Mouse (Mus musculus) bone marrow macrophage, adult 2 months (primary cell): ENCODE results near the gene Prss48.

Source experiments
- CTCF ChIP-seq: IDR thresholded peaks from 2 replicates; pipeline ENCODE4 v1.5.1; 2012; ENCODE audit warnings: low read depth, mild to moderate bottlenecking, low read length, moderate library complexity
- POLR2A ChIP-seq: IDR thresholded peaks from 2 replicates; pipeline ENCODE4 v1.6.1; 2012; ENCODE audit warnings: mild to moderate bottlenecking, low read depth, low read length, borderline replicate concordance

DNA sequence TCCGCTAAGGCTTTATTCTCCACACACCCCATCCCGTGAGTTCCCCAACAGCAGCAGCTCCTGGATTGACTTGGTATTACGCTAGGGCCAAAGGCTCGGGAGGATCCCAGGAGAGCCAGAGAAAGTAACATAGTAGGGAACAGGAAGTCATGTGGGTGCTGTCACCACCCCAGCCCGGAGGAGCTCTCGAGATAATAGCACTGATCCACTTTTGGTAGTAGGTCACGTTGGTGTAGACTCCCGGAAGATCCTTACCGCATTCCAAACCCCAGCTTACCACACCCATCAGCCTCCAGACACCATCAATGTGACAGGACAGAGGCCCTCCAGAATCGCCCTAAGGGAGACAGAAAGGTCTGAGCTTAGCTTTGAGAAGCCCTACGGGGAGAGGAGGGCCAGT, 8.5 kb downstream of the Prss48 start:
- no peak for TF ChIP-seq CTCF
- TF ChIP-seq POLR2A, result no peak
